Mouse (Mus musculus) hindbrain, embryonic 14.5 days (tissue): ENCODE results near the gene Wbp1. TPM values are rescaled to one million over a fixed set of nuclear protein-coding genes. Genes with fewer than 3 reads are reported as not detected.

ENCODE experiments used
- ATAC-seq: fragments of 200-750 bp; cut with Nextera tagmentation; 2 replicates; pipeline ENCODE4 v1.8.0; 2017; ENCODE audit warnings: moderate number of reproducible peaks, mild to moderate bottlenecking, moderate TSS enrichment, moderate library complexity; ENCODE audit not compliant: low FRiP score
- DNase-seq: peaks from one replicate; pipeline ENCODE4 v3.0.0-alpha.2; 2015; ENCODE audit warnings: low spot score
- H3K27ac ChIP-seq: fragments of 300-500 bp; sonication (generic); 2 replicates; pipeline ENCODE4 v1.5.1; 2014; ENCODE audit warnings: mild to moderate bottlenecking, moderate library complexity
- H3K27me3 ChIP-seq: fragments of 300-500 bp; sonication (generic); 2 replicates; pipeline ENCODE4 v1.6.1; 2014; ENCODE audit warnings: mild to moderate bottlenecking, low read length, mixed read lengths; ENCODE audit not compliant: control insufficient read depth, insufficient read depth
- H3K36me3 ChIP-seq: fragments of 300-500 bp; sonication (generic); replicated peaks from 2 replicates; pipeline ENCODE4 v1.6.1; 2014; ENCODE audit not compliant: control insufficient read depth, insufficient read depth
- H3K4me1 ChIP-seq: fragments of 300-500 bp; sonication (generic); replicated peaks from 2 replicates; pipeline ENCODE4 v1.6.1; 2014; ENCODE audit warnings: antibody characterized with exemption, low read length, mixed read lengths; ENCODE audit not compliant: control insufficient read depth, insufficient read depth
- H3K4me2 ChIP-seq: fragments of 300-500 bp; sonication (generic); replicated peaks from 2 replicates; pipeline ENCODE4 v1.6.1; 2014; ENCODE audit warnings: mild to moderate bottlenecking, moderate library complexity
- H3K4me3 ChIP-seq: fragments of 300-500 bp; sonication (generic); replicated peaks from 2 replicates; pipeline ENCODE4 v1.5.1; 2014; ENCODE audit warnings: mild to moderate bottlenecking, low read length
- H3K9ac ChIP-seq: fragments of 300-500 bp; sonication (generic); 2 replicates; pipeline ENCODE4 v1.6.1; 2014
- H3K9me3 ChIP-seq: fragments of 300-500 bp; sonication (generic); 2 replicates; pipeline ENCODE4 v1.6.1; 2016; ENCODE audit warnings: low read length; ENCODE audit not compliant: control insufficient read depth
- WGBS: fragments of 180-500 bp; shearing (Covaris S2); extraction: QIAGEN DNeasy Blood & Tissue Kit; methylation state at CpG from one replicate; pipeline ENCODE4 v1.1.7; 2014; 5-methylcytosine and 5-hydroxymethylcytosine counted together
- polyA plus RNA-seq: library from polyadenylated mRNA; unstranded; fragments of >200 nt; fragmentation: Nextera tagmentation; extraction: Ambion mirVana; gene quantifications from 2 replicates; pipeline ENCODE4 v1.2.1, GENCODE M21; 2014

Wbp1 gene
- polyA plus RNA-seq, 1 experiment from 2014 or later = 134 TPM

DNA sequence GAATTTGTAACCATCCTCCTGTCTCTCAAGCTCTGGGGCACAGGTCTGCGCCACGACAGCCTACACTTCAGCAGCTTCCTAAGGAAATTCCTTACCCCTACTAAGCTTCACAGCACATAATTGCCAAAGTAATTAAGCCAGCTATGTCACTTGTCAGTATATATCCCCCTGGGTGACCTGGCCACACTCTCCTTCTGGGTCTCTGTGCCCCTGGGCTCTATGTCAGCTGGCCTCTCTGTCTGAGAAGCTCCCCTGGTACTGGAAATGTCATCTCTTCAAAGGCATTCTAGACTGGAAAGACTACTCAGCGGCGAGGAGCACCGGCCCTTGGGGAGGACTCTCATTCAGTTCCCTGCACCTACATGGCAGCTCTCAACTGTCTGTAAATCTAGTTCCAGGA lies 1.6 kb upstream of the Wbp1 start:
- Histone ChIP-seq H3K36me3 (peaks cover 20% of the 10 kb centered on the region), H3K4me1 (peaks cover 38% of the 10 kb centered on the region), H3K4me3 (0 out of 2 replicates have a peak overlapping the region, but pooled peaks have one; percentile 63), H3K9ac (0 out of 2 replicates have a peak overlapping the region, but pooled peaks have one; percentile 92), H3K27ac (0 out of 2 replicates have a peak overlapping the region, but pooled peaks have one; percentile 98), H3K9me3 (no peaks in the 10 kb centered on the region), H3K4me2 (peak overlapping the region; percentile 99), H3K27me3 (no peaks in the 10 kb centered on the region)
- ATAC-seq (no peak), DNase-seq (no peak)
- 54% methylated on average over 5 of the region's 5 CpGs for WGBS

GRCm38 (mm10) chr6:83121863-83122710 lies 728 bp upstream of the Wbp1 start:
- WGBS = 2% methylated on average over 47 of the region's 52 CpGs
- Histone ChIP-seq H3K4me3 (peak overlapping the region; percentile 63), H3K9ac (peak overlapping the region; percentile 92), H3K27ac (peak overlapping the region; percentile 98), H3K4me1 (peaks cover 39% of the 10 kb centered on the region), H3K27me3 (no peaks in the 10 kb centered on the region), H3K36me3 (peaks cover 29% of the 10 kb centered on the region), H3K9me3 (no peaks in the 10 kb centered on the region), H3K4me2 (peak overlapping the region; percentile 99)
- DNase-seq (no peak), ATAC-seq (no peak; the same call in 1 of the 2 replicates)

GRCm38 (mm10) chr6:83119734-83120051 lies 1.7 kb downstream of the Wbp1 start:
- peaks cover 54% of the 10 kb centered on the region for H3K4me1 ChIP-seq
- ATAC-seq (no peak), DNase-seq (no peak)
- H3K27ac ChIP-seq = no peak overlapping the region
- H3K9ac ChIP-seq = peak overlapping the region; percentile 73
- H3K36me3 ChIP-seq = peaks cover 32% of the 10 kb centered on the region
- no peaks in the 10 kb centered on the region for H3K9me3 ChIP-seq
- no peaks in the 10 kb centered on the region for H3K27me3 ChIP-seq
- peak overlapping the region; percentile 99 for H3K4me2 ChIP-seq
- peak overlapping the region; percentile 63 for H3K4me3 ChIP-seq
- 54% methylated on average over 7 of the region's 7 CpGs for WGBS

DNA sequence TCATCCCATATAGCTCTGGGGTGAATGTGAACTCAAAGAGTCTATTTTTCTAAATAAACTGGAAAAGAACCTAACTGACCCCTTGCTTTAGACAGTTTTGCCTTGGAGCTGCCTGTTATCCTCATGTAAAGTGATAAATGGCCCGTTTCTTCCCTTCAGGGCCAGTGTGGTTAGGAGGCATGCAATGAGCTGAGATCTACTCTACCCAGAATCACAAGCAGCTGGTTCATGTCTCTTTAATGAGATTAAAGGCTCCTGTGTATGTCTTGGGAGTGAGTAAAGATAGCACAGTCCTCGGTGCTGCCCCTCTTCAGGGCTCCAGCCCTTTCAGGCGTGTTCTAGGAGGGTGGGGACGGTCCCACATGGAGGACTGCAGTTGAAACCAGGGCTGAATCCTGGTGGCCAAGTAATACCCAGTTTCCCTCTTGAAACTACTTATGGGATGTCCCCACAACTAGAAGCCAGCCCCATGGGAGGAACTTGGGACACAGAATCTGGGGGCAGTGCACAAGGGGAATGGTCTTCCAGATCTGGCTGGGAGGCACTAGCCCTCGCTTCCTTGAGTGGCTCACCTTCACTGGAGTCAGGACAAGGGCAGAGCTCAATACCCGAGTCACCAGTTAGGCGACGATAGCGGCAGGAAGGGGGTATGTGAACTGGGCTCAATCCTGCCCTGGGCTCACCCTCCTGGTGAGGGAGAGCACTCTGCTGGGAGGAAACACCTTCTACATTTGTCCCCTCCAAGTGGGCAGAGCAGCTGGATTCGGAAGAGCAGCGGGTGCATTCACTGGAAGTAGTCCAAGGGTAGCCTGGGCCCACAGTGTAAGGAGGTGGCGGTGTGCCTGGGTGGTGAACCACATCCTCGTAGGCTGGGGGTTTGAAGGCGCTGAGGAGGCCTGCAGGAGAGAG lies 2.3 kb downstream of the Wbp1 start:
- DNase-seq (no peak), ATAC-seq (no peak)
- Histone ChIP-seq H3K9me3 (no peaks in the 10 kb centered on the region), H3K27me3 (no peaks in the 10 kb centered on the region), H3K4me3 (peak overlapping the region; percentile 63; the same call in 1 of the 2 replicates), H3K9ac (no peak overlapping the region), H3K4me1 (peaks cover 51% of the 10 kb centered on the region), H3K4me2 (peak overlapping the region; percentile 99), H3K36me3 (peaks cover 32% of the 10 kb centered on the region), H3K27ac (no peak overlapping the region)
- 84% methylated on average over 14 of the region's 14 CpGs for WGBS

DNA sequence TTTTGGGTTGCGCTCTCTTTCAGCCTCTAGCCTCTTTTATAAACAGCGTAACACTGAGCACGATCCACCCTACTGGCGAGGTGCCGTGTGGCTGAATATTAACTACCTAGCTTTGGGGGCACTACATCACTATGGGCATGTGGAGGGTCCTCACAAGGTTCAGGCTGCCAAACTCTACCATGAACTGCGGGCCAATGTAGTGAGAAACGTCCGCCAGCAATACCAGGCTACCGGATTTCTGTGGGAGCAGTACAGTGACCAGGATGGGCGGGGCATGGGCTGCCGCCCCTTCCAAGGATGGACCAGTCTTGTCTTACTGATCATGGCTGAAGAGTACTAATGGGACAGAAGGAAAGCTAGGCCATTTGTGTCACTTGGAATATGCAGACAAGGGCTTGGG lies 3.0 kb downstream of the Wbp1 start:
- Histone ChIP-seq H3K27ac (no peak overlapping the region), H3K4me3 (no peak overlapping the region), H3K27me3 (no peaks in the 10 kb centered on the region), H3K9ac (no peak overlapping the region), H3K36me3 (peaks cover 32% of the 10 kb centered on the region), H3K4me2 (no peak overlapping the region), H3K4me1 (peaks cover 44% of the 10 kb centered on the region), H3K9me3 (no peaks in the 10 kb centered on the region)
- no peak for DNase-seq
- no peak for ATAC-seq
- WGBS = 85% methylated on average over 11 of the region's 11 CpGs

- H3K36me3 ChIP-seq = peaks cover 32% of the 10 kb centered on the region
- ATAC-seq (no peak), DNase-seq (no peak)
- H3K4me1 ChIP-seq = peaks cover 38% of the 10 kb centered on the region
- H3K27ac ChIP-seq = no peak overlapping the region
- WGBS = 92% methylated on average over 13 of the region's 13 CpGs
- H3K9me3 ChIP-seq = no peaks in the 10 kb centered on the region
- H3K27me3 ChIP-seq = no peaks in the 10 kb centered on the region
- no peak overlapping the region for H3K4me3 ChIP-seq
- H3K4me2 ChIP-seq = no peak overlapping the region
- H3K9ac ChIP-seq = no peak overlapping the region
Observed at GRCm38 (mm10) chr6:83117616-83118015, 3.7 kb downstream of the Wbp1 start.

GRCm38 (mm10) chr6:83117165-83117438 lies 4.3 kb downstream of the Wbp1 start:
- peaks cover 32% of the 10 kb centered on the region for H3K36me3 ChIP-seq
- no peak overlapping the region for H3K27ac ChIP-seq
- H3K4me3 ChIP-seq = peak overlapping the region; percentile 75; the same call in 1 of the 2 replicates
- H3K4me2 ChIP-seq = 0 out of 2 replicates have a peak overlapping the region, but pooled peaks have one; percentile 86
- H3K27me3 ChIP-seq = no peaks in the 10 kb centered on the region
- no peak for DNase-seq
- 89% methylated on average over 4 of the region's 4 CpGs for WGBS
- ATAC-seq = no peak
- peak overlapping the region; percentile 85; the same call in 1 of the 2 replicates for H3K9ac ChIP-seq
- peaks cover 33% of the 10 kb centered on the region for H3K4me1 ChIP-seq
- no peaks in the 10 kb centered on the region for H3K9me3 ChIP-seq

- Histone ChIP-seq H3K9me3 (no peaks in the 10 kb centered on the region), H3K27ac (no peak overlapping the region), H3K27me3 (no peaks in the 10 kb centered on the region), H3K36me3 (peaks cover 32% of the 10 kb centered on the region), H3K4me1 (peaks cover 32% of the 10 kb centered on the region), H3K4me3 (peak overlapping the region; percentile 75), H3K4me2 (peak overlapping the region; percentile 86), H3K9ac (peak overlapping the region; percentile 85)
- 83% methylated on average over 11 of the region's 11 CpGs for WGBS
- ATAC-seq (no peak), DNase-seq (no peak)
Observed at GRCm38 (mm10) chr6:83116373-83117164, 4.8 kb downstream of the Wbp1 start.
